Mouse (Mus musculus) B cell, adult (primary cell): ENCODE measurements around the gene Unc5c. TPM values are rescaled to one million over a fixed set of nuclear protein-coding genes. Genes with fewer than 3 reads are reported as not detected.

Source experiments
- total RNA-seq: library from RNA; stranded (reverse); gene quantifications from 4 replicates; pipeline ENCODE4 v1.2.4, GENCODE M21; 2023; ENCODE audit not compliant: inconsistent age

Gene Unc5c
- not detected in 4 replicates for total RNA-seq

GRCm38 (mm10) chr3:141465104-141465705, at the start of gene Unc5c:
Gene Unc5c (plus strand): TSS chr3:141465216.

